10 mouse cellular contexts compared by ENCODE assay signal in the genomic region with DNA sequence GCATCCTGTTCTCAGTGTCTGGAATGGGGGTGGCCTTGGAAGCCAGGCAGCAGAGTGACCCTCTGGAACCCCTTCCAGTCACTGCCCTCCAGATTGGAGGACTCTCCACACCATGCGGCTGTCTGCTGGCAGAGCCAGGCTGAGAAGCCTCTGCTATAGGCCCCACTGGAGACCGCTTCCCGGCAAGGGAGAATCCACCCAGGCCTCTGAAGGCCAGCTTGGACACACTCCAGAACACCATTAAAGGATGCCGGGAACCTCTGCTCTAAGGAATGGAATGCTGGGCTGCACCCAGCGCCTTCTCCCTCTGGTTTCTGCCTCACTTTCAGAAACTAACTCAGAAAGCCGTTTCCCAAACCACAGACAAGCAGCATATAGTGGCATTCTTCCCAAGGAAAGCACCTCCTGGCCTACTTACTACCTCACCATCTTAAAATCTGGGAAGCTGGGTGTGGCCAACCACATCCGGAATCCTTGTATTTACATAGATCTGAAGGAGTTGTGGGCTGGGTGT. TPM values are rescaled to one million over a fixed set of nuclear protein-coding genes. Genes with fewer than 3 reads are reported as not detected.
DNase-seq lines count a peak whose midpoint lies in the region.
"Had no signal": no experiment of that assay in that cellular context is flagged by ENCODE, and none has a peak within 500 bp of the region (broad histone marks: within the 10 kb centered on the region; RNA-seq: fewer than 3 reads in every experiment).

No protein-coding gene starts in this region.

- DNase-seq in kidney, postnatal 10 days, result peak; percentile 70
- DNase-seq in kidney, adult 18-20 months, result no peak
- DNase-seq in NIH3T3 (ENCODE audit: low read depth), result peak; percentile 95
- DNase-seq in heart, postnatal 14 days, result peak; percentile 56 to 65
- DNase-seq in lung, postnatal 36 days, result peak; percentile 67
- no peak for DNase-seq in ovary, adult 18-20 months (ENCODE audit: low spot score)
- no peak for DNase-seq in T-cell, adult 2 months (ENCODE audit: low spot score)
- DNase-seq: midbrain, embryonic 14.5 days had no signal

- intact Hi-C loops in heart, postnatal 14 days (cut with DNase I), result no loop called here

RNA-seq across cellular contexts. Expression of a gene that starts 2.9 kb away (rescaled TPM):
- total RNA-seq in heart, postnatal 14 days (2021), result 1 to 10 TPM; 4.2 to 6.6 TPM

RNA-seq across cellular contexts. Expression of a gene that starts 3.1 kb away (rescaled TPM):
- 1 to 10 TPM; 5.6 to 9.7 TPM for total RNA-seq in heart, postnatal 14 days (2021)

RNA-seq across cellular contexts. Expression of a gene that starts 13.3 kb away (rescaled TPM):
- 1 to 10 TPM in 1 of 2 experiments, under 1 TPM in 1; 0.98 to 2.3 TPM for total RNA-seq in heart, postnatal 14 days (2021)

RNA-seq across cellular contexts. Expression of a gene that starts 13.3 kb away (rescaled TPM):
- 100 to 1,000 TPM; 108 to 109 TPM for total RNA-seq in heart, postnatal 14 days (2021)

RNA-seq across cellular contexts. Expression of a gene that starts 25.3 kb away (rescaled TPM):
- not detected for total RNA-seq in heart, postnatal 14 days (2021)
- total RNA-seq: gastrocnemius, postnatal 4 days; left cerebral cortex, adult 18-20 months had no signal

Comparison
In these comparisons a context has a peak if more than half of its experiments do, and no peak if none do; other contexts are left out.
1. DNase-seq: peak in kidney, postnatal 10 days (single experiment), NIH3T3 (single experiment), heart, postnatal 14 days (2 of 2) and lung, postnatal 36 days (single experiment); none in kidney, adult 18-20 months (single experiment), ovary, adult 18-20 months (single experiment) and T-cell, adult 2 months (single experiment).